Mouse (Mus musculus) adrenal gland, postnatal 14 days (tissue): ENCODE data around the gene Suclg2. TPM values are rescaled to one million over a fixed set of nuclear protein-coding genes. Genes with fewer than 3 reads are reported as not detected.
"Not testable (repeated sequence)": the region's sequence is repeated elsewhere in the genome, so short reads cannot be mapped to it uniquely, and the experiment has no call there.

ENCODE experiments used
- DNase-seq: peaks from one replicate; pipeline ENCODE4 v3.0.0; 2021; ENCODE audit warnings: mixed read lengths
- total RNA-seq: library from RNA; stranded (reverse); gene quantifications from 2 replicates; pipeline ENCODE4 v1.2.3, GENCODE M21; 2021

Gene Suclg2
- total RNA-seq, 1 experiment from 2014 or later, result 141 TPM

DNA sequence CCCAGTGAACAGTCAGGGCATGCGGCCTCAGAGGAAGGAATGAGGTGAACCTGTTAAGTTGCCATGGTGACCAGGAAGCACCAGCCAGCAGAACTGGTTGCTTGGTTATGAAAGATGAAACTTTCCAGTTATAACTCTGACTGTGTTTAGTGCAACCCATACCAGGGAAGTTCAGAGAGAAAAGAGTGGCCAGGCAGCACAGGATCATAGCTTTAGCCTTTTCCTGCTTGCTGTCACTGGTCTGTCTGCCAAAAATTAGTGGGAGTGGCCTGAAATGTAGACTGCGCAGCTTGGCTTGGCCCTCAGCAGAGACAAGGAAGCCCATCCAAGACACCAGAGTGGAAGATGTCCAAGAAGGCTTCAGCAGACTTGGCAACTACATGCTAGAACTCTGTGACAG is 96.8 kb downstream of the Suclg2 start:
- DNase-seq, result peak; percentile 61

DNA sequence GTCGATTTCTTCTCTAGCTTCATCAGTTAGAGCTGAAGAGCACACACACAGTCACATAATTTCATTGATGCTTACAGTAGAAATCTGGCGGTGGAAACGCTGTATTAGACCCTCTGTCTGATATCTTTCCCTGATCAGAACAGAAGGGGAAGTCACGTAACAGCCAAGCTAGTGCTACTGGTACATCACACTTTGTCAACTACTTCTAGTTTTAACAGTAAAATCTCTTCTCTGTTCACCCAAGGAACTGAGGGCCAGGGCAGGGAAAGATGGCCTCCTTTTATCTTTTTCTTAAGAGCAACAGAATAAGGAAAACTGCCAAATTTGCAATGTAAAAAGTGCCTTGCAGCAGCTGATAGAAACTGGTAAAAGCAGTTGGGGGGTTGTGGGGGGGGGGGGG is 97.8 kb downstream of the Suclg2 start:
- DNase-seq, result no peak

DNA sequence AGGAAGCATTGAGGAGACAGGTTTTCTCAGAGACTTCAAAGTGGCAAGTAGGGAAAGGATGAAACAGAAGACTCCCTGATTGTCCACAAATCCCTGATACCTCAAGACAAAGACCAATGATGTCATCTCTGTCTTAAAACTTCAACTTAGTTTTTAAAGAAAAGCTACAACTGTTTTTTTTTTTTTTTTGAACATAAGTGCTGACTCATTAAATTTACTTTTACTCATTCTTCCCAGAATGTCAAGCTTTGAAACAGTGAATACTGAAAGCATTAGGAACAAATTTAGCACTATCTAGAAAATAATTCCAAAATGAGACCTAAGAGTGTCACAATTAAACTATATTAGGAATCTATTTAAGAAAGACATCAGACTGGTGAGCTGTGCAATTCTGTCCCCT is 98.8 kb downstream of the Suclg2 start:
- no peak for DNase-seq

DNA sequence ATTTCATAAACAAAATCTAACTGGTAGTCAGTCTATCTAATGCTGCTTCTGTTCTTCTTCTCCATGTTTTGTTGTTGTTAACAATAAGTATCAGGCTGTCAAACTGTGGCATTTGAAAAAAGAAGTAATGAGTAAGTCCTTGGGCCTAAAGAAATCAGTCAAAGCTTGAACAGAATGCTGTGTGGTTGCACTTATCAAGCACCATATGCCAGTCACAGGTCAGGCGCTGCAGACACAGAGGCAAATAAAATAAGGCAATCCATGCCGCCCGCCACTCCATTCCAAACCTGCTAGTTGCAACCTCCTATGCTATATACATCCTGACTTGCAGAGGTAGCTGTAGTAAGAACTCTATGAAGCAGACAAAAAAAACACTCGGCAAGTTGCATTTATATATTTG is 100.2 kb downstream of the Suclg2 start:
- no peak for DNase-seq

GRCm38 (mm10) chr6:95613228-95613627 is 105.4 kb downstream of the Suclg2 start:
- no peak for DNase-seq

DNA sequence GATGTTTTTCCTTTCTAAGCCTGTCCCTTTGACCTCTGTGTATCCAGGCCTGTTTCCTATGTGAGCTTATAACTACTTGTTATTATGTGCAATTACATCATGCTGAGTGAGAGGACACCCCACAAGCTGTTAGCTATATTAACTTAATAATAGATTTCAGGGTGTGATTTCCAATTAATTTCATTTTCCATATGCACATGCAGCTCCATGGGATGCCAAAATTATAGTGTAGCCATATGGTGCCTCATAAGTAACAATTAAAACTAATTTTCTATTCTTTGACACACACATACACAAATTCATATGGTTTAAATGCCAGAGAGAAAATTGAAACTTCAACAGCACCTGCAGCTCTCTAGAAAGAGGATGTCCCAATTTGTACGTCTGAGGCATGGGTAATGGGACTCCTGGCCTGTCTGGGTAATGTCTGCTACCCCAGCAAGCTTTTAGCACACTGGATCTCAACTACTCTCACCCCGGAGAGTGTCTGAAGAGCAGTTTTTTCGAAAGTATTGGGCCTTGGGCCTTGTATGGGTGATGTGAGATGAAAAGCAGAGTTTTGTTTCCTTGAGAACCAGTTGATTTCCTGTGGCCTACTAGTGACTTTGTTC is 106.1 kb downstream of the Suclg2 start:
- DNase-seq, result no peak

GRCm38 (mm10) chr6:95611059-95611458 is 107.5 kb downstream of the Suclg2 start:
- peak; percentile 27 for DNase-seq

- DNase-seq, result no peak
These were observed 110.5 kb downstream of the Suclg2 start for GRCm38 (mm10) chr6:95608123-95608522.

- not testable (repeated sequence) for DNase-seq
These were observed 117.9 kb downstream of the Suclg2 start for GRCm38 (mm10) chr6:95600731-95601130.

DNA sequence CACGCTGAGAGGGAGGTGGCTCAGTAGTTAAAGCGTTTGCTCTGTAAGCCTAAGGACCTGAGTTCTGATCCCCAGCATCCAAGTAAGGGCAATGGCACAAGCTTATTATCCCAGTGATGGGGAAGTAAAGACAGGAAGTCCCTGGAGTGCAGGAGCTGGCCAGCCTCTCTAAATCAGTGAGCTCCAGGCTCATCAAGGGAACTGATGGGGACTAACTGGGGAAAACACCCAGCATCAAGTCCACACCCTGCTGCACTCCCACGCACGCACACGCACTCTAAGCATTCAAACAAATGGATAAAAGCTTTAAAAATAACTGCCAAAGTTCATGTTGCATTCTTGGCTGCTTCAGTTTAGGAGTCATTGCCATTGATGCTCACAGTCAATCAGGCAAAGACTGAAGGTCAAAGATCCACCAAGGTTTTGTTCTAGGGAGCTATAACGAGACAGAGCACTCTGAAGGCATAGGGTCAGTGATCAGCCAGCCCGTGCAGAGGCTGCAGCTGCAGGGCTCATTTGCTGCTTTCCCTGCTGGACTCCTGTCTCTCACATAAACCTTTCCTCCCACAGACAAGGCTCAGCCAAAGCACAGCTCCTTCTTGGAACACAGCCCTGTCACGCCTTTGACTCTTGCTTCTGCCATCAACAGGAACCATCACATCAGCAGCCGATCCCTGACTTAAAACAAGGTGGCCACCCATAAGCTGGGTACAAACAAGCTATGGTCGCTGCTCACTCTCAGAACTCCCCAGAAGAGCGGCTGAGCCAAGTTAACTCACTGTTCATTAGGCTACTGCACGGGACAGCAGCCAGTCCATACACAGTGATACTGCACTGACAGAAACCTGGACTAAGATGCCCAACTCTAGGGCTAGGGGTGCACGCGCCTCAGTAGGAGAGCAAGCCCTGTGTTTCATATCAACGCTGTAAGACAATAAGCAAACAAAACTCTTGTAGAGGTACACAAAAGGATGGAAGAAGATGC is 121.5 kb downstream of the Suclg2 start:
- DNase-seq, result peak; percentile 24

DNA sequence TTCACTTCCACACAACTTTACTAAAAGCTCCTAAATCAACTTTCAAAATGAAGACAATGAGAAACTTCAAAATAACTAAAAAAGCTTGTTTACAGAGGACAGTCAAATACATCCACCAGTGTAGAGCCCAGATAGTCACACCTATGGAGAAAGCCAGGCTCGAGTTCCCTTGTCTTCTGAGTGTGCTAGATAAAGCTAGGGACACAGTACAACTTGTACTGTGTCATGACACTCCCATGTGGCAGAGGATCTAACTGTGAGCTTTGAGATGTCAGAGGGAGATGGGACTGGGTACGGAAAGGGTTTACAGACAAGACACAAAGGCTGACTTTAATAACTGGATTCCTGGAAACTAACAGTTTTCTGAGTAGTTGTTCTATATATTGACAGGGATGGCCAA is 122.7 kb downstream of the Suclg2 start:
- no peak for DNase-seq

GRCm38 (mm10) chr6:95594239-95594638 is 124.4 kb downstream of the Suclg2 start:
- DNase-seq, result no peak

GRCm38 (mm10) chr6:95592396-95592795 is 126.2 kb downstream of the Suclg2 start:
- no peak for DNase-seq

DNA sequence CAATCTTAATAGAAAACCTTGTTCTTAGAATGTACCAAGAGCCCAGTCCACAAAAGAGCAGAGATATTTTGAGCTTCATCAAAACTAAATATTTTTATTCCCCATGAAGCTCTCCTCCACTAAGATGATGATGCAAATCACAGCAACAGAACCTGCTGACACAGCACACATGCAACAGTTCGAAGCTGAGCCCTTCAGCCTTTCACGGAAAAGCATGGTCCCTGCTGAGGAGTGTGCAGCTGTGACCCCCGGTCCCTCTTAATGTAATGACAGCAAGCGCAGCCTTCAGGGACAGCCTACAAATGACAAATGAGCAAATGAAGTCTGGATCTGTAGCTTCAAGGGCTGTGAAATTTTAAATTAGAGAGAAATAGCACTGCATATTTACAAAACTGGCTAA is 128.1 kb downstream of the Suclg2 start:
- DNase-seq, result no peak

- no peak for DNase-seq
These were observed 131.3 kb downstream of the Suclg2 start for GRCm38 (mm10) chr6:95587108-95587796.

GRCm38 (mm10) chr6:95581893-95582292 is 136.7 kb downstream of the Suclg2 start:
- DNase-seq, result no peak

GRCm38 (mm10) chr6:95579792-95580191 is 138.8 kb downstream of the Suclg2 start:
- DNase-seq, result no peak

GRCm38 (mm10) chr6:95575531-95575930 is 143.1 kb downstream of the Suclg2 start:
- DNase-seq, result no peak

DNA sequence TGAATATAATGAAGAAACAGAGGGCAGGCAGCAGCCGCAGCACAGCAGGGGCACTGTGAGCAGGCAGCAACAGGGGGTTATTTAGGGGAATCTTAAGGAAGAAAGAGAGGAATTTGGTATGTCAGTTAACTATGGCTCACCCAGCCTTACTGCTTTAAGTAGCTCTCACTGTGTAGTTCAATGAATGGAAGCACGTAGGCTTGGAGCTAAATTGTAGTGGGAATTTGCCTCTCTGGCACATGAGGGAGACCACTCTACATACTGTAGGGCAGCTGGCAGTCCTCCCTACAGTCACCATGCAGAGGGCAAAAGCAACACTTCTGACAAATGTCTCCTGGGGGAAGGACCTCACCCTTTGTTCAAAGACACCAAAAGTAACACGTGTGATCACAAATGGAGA is 143.7 kb downstream of the Suclg2 start:
- no peak for DNase-seq

- DNase-seq, result no peak
These were observed 144.2 kb downstream of the Suclg2 start for GRCm38 (mm10) chr6:95574389-95574788.

- DNase-seq, result no peak
These were observed 145.4 kb downstream of the Suclg2 start for GRCm38 (mm10) chr6:95573035-95573759.

- DNase-seq, result no peak
These were observed 147.0 kb downstream of the Suclg2 start for GRCm38 (mm10) chr6:95571620-95572019.
